ENCODE assay signal across 9 mouse cellular contexts in genomic region chr2:181496281-181496680, GRCm38 (mm10). TPM values are rescaled to one million over a fixed set of nuclear protein-coding genes. Genes with fewer than 3 reads are reported as not detected.
A peak's percentile ranks its signal among the peaks of the same experiment; 100 is the strongest.
DNase-seq lines count a peak whose midpoint lies in the region; ATAC-seq and TF ChIP-seq lines count a peak whose summit lies in the region.
"Had no signal": no experiment of that assay in that cellular context is flagged by ENCODE, and none has a peak within 500 bp of the region (broad histone marks: within the 10 kb centered on the region; RNA-seq: fewer than 3 reads in every experiment).

No protein-coding gene starts in this region.

- H3K4me2 ChIP-seq in midbrain, postnatal 0 days (ENCODE audit: low read depth, low read length, poor library complexity, severe bottlenecking) = peak overlapping the region; percentile 83
- H3K4me2 ChIP-seq in stomach, embryonic 15.5 days = peak overlapping the region; percentile 80

- ATAC-seq in midbrain, postnatal 0 days (ENCODE audit: low FRiP score) = peak; percentile 80; the same call in 1 of the 2 replicates
- ATAC-seq in stomach, embryonic 15.5 days (ENCODE audit: insufficient read depth, low FRiP score, low read depth) = 0 out of 2 replicates have a peak, but pooled peaks have one; percentile 29

- H3K27me3 ChIP-seq in embryonic facial prominence, embryonic 10.5 days (replicated peaks; ENCODE audit: low read depth, poor library complexity, severe bottlenecking) = no peaks in the 10 kb centered on the region
- no peaks in the 10 kb centered on the region for H3K27me3 ChIP-seq in liver, adult 2 months (ENCODE audit: control insufficient read depth, insufficient read depth, low read length)
- no peaks in the 10 kb centered on the region for H3K27me3 ChIP-seq in midbrain, postnatal 0 days (ENCODE audit: insufficient read depth, low read length)
- no peaks in the 10 kb centered on the region for H3K27me3 ChIP-seq in stomach, embryonic 15.5 days (replicated peaks)

- H3K36me3 ChIP-seq in embryonic facial prominence, embryonic 10.5 days (replicated peaks) = peaks cover 22% of the 10 kb centered on the region
- H3K36me3 ChIP-seq in liver, adult 2 months (ENCODE audit: control insufficient read depth, insufficient read depth, low read length) = peaks cover 9% of the 10 kb centered on the region
- H3K36me3 ChIP-seq in midbrain, postnatal 0 days (ENCODE audit: insufficient read depth, low read length) = peaks cover 11% of the 10 kb centered on the region; the same call in 1 of the 2 replicates
- peaks cover 6% of the 10 kb centered on the region; the same call in 1 of the 2 replicates for H3K36me3 ChIP-seq in stomach, embryonic 15.5 days

- peaks cover 5% of the 10 kb centered on the region; the same call in 1 of the 2 replicates for H3K79me2 ChIP-seq in liver, adult 2 months (ENCODE audit: control insufficient read depth, insufficient read depth, low read length)

- peaks cover 19% of the 10 kb centered on the region for H3K4me1 ChIP-seq in embryonic facial prominence, embryonic 10.5 days
- peaks cover 4% of the 10 kb centered on the region; the same call in 1 of the 2 replicates for H3K4me1 ChIP-seq in liver, adult 2 months (ENCODE audit: control insufficient read depth, insufficient read depth, low read length)
- no peaks in the 10 kb centered on the region for H3K4me1 ChIP-seq in midbrain, postnatal 0 days (ENCODE audit: insufficient read depth, low read length)
- H3K4me1 ChIP-seq in stomach, embryonic 15.5 days = peaks cover 8% of the 10 kb centered on the region

- peak overlapping the region; percentile 89 for H3K27ac ChIP-seq in embryonic facial prominence, embryonic 10.5 days (replicated peaks)
- peak overlapping the region; percentile 59 for H3K27ac ChIP-seq in liver, adult 2 months (replicated peaks; ENCODE audit: insufficient read depth, low read depth, low read length)
- H3K27ac ChIP-seq in midbrain, postnatal 0 days (ENCODE audit: low read depth, low read length) = peak overlapping the region; percentile 91
- peak overlapping the region; percentile 91 for H3K27ac ChIP-seq in stomach, embryonic 15.5 days

- H3K9ac ChIP-seq in liver, adult 2 months (ENCODE audit: low read depth, low read length) = peak overlapping the region; percentile 52
- peak overlapping the region; percentile 37; the same call in 1 of the 2 replicates for H3K9ac ChIP-seq in midbrain, postnatal 0 days (replicated peaks; ENCODE audit: low read length, poor library complexity, severe bottlenecking)
- H3K9ac ChIP-seq in stomach, embryonic 15.5 days = no peak overlapping the region; the same call in 1 of the 2 replicates

- TF ChIP-seq POLR2A in liver, adult 2 months (IDR thresholded peaks at IDR 0.05; ENCODE audit: extremely low read depth, insufficient read depth, low read length) = no peak

- H3K4me3 ChIP-seq in embryonic facial prominence, embryonic 10.5 days = peak overlapping the region; percentile 75
- 0 out of 2 replicates have a peak overlapping the region, but pooled peaks have one; percentile 32 for H3K4me3 ChIP-seq in liver, adult 2 months (ENCODE audit: insufficient read depth, low read depth, low read length)
- H3K4me3 ChIP-seq in midbrain, postnatal 0 days (ENCODE audit: low read depth, low read length) = peak overlapping the region; percentile 86
- peak overlapping the region; percentile 96 for H3K4me3 ChIP-seq in stomach, embryonic 15.5 days (replicated peaks)

- DNase-seq in 416B (ENCODE audit: low read depth) = peak; percentile 87
- DNase-seq in adrenal gland, adult 18-20 months (ENCODE audit: low spot score in 2 of 2) = peak; percentile 52 to 62
- DNase-seq in embryonic facial prominence, embryonic 10.5 days (ENCODE audit: low spot score) = peak; percentile 72
- peak; percentile 67 for DNase-seq in heart, adult 8-10 months (ENCODE audit: low spot score)
- peak; percentile 65 to 66 for DNase-seq in kidney, adult 8-10 months
- DNase-seq in liver, adult 2 months (ENCODE audit: extremely low read depth, low read depth, low spot score) = no peak
- DNase-seq in midbrain, postnatal 0 days (ENCODE audit: low spot score) = peak; percentile 85

- 15% methylated on average over 8 of the region's 8 CpGs for WGBS in embryonic facial prominence, embryonic 10.5 days
- 14% methylated on average over 8 of the region's 8 CpGs for WGBS in liver, adult 2 months
- 13% methylated on average over 8 of the region's 8 CpGs for WGBS in midbrain, postnatal 0 days
- WGBS in stomach, embryonic 15.5 days = 13% methylated on average over 8 of the region's 8 CpGs

- H3K9me3 ChIP-seq in embryonic facial prominence, embryonic 10.5 days = no peaks in the 10 kb centered on the region
- no peaks in the 10 kb centered on the region for H3K9me3 ChIP-seq in midbrain, postnatal 0 days (ENCODE audit: low read length)
- no peaks in the 10 kb centered on the region for H3K9me3 ChIP-seq in stomach, embryonic 15.5 days

- peak; percentile 86 for TF ChIP-seq CTCF in liver, adult 2 months (IDR thresholded peaks at IDR 0.05; ENCODE audit: low read depth, low read length)
- peak; percentile 80 for TF ChIP-seq CTCF in midbrain, postnatal 0 days (IDR thresholded peaks at IDR 0.05)

RNA-seq across cellular contexts. Expression of gene Tpd52l2, which starts 0.7 kb away (rescaled TPM):
- 100 to 1,000 TPM in 1 of 2 experiments, 10 to 100 TPM in 1; 96.6 to 100 TPM for total RNA-seq in adrenal gland, adult 18-20 months (2021)
- polyA plus RNA-seq in embryonic facial prominence, embryonic 10.5 days (2016; fragmentation: Nextera tagmentation; extraction: Ambion mirVana) = 173 and 174 TPM in 2 replicates
- total RNA-seq in heart, adult 8-10 months (2022) = 10 to 100 TPM; 65.6 to 72.6 (median 66.5) TPM
- 26.2 and 27.1 TPM in 2 replicates for total RNA-seq in liver, adult 2 months (2014; rRNA removed)
- 18.8 and 23.0 TPM in 2 replicates for polyA plus RNA-seq in liver, adult 2 months (2012; rRNA removed)
- total RNA-seq in midbrain, postnatal 0 days (2014; rRNA removed) = 69.5 and 85.6 TPM in 2 replicates
- polyA plus RNA-seq in midbrain, postnatal 0 days (2015; fragmentation: Nextera tagmentation; extraction: Ambion mirVana) = 112 and 116 TPM in 2 replicates
- polyA plus RNA-seq in stomach, embryonic 15.5 days (2015; fragmentation: Nextera tagmentation; extraction: Ambion mirVana) = 136 and 140 TPM in 2 replicates

RNA-seq across cellular contexts. Expression of gene Abhd16b, which starts 3.3 kb away (rescaled TPM):
- not detected for total RNA-seq in adrenal gland, adult 18-20 months (2021)
- polyA plus RNA-seq in embryonic facial prominence, embryonic 10.5 days (2016; fragmentation: Nextera tagmentation; extraction: Ambion mirVana) = 0.11 and 0.16 TPM in 2 replicates
- total RNA-seq in heart, adult 8-10 months (2022) = not detected
- total RNA-seq in liver, adult 2 months (2014; rRNA removed) = not detected in 2 replicates
- polyA plus RNA-seq in liver, adult 2 months (2012; rRNA removed) = not detected in 2 replicates
- total RNA-seq in midbrain, postnatal 0 days (2014; rRNA removed) = not detected in 2 replicates
- not detected in 2 replicates for polyA plus RNA-seq in midbrain, postnatal 0 days (2015; fragmentation: Nextera tagmentation; extraction: Ambion mirVana)
- polyA plus RNA-seq in stomach, embryonic 15.5 days (2015; fragmentation: Nextera tagmentation; extraction: Ambion mirVana) = 0.17 and 0.23 TPM in 2 replicates
- total RNA-seq: adrenal gland, postnatal 4 days had no signal

RNA-seq across cellular contexts. Expression of gene Dnajc5, which starts 24.0 kb away (rescaled TPM):
- 10 to 100 TPM; 97.2 to 97.4 TPM for total RNA-seq in adrenal gland, adult 18-20 months (2021)
- polyA plus RNA-seq in embryonic facial prominence, embryonic 10.5 days (2016; fragmentation: Nextera tagmentation; extraction: Ambion mirVana) = 93.3 and 93.4 TPM in 2 replicates
- total RNA-seq in heart, adult 8-10 months (2022) = 10 to 100 TPM; 57.8 to 71.4 (median 65.0) TPM
- 20.2 and 23.8 TPM in 2 replicates for total RNA-seq in liver, adult 2 months (2014; rRNA removed)
- 28.6 and 30.7 TPM in 2 replicates for polyA plus RNA-seq in liver, adult 2 months (2012; rRNA removed)
- 416 and 487 TPM in 2 replicates for total RNA-seq in midbrain, postnatal 0 days (2014; rRNA removed)
- 303 and 316 TPM in 2 replicates for polyA plus RNA-seq in midbrain, postnatal 0 days (2015; fragmentation: Nextera tagmentation; extraction: Ambion mirVana)
- 76.4 and 82.1 TPM in 2 replicates for polyA plus RNA-seq in stomach, embryonic 15.5 days (2015; fragmentation: Nextera tagmentation; extraction: Ambion mirVana)

RNA-seq across cellular contexts. Expression of gene Zbtb46, which starts 37.1 kb away (rescaled TPM):
- total RNA-seq in adrenal gland, adult 18-20 months (2021) = 10 to 100 TPM; 12.0 to 16.2 TPM
- polyA plus RNA-seq in embryonic facial prominence, embryonic 10.5 days (2016; fragmentation: Nextera tagmentation; extraction: Ambion mirVana) = 16.4 and 20.1 TPM in 2 replicates
- 10 to 100 TPM in 2 of 4 experiments, 1 to 10 TPM in 2; 8.9 to 11.5 (median 10.5) TPM for total RNA-seq in heart, adult 8-10 months (2022)
- 5.2 and 5.3 TPM in 2 replicates for total RNA-seq in liver, adult 2 months (2014; rRNA removed)
- 2.4 and 2.8 TPM in 2 replicates for polyA plus RNA-seq in liver, adult 2 months (2012; rRNA removed)
- total RNA-seq in midbrain, postnatal 0 days (2014; rRNA removed) = 25.8 and 29.8 TPM in 2 replicates
- 16.7 and 18.4 TPM in 2 replicates for polyA plus RNA-seq in midbrain, postnatal 0 days (2015; fragmentation: Nextera tagmentation; extraction: Ambion mirVana)
- 9.7 and 10.0 TPM in 2 replicates for polyA plus RNA-seq in stomach, embryonic 15.5 days (2015; fragmentation: Nextera tagmentation; extraction: Ambion mirVana)

Comparison
In these comparisons a context has a peak if more than half of its experiments do, and no peak if none do; other contexts are left out.
1. H3K4me3 ChIP-seq: peak in every context shown above with its lines; median percentile 96 in stomach, embryonic 15.5 days; 86 in midbrain, postnatal 0 days; 75 in embryonic facial prominence, embryonic 10.5 days; 32 in liver, adult 2 months.